Mouse (Mus musculus): Measurements from ENCODE around the gene Atf7ip. TPM values are rescaled to one million over a fixed set of nuclear protein-coding genes. Genes with fewer than 3 reads are reported as not detected.

Atf7ip gene
- polyA plus RNA-seq, 1 experiment from 2014 or later, result 33.5 TPM

DNA sequence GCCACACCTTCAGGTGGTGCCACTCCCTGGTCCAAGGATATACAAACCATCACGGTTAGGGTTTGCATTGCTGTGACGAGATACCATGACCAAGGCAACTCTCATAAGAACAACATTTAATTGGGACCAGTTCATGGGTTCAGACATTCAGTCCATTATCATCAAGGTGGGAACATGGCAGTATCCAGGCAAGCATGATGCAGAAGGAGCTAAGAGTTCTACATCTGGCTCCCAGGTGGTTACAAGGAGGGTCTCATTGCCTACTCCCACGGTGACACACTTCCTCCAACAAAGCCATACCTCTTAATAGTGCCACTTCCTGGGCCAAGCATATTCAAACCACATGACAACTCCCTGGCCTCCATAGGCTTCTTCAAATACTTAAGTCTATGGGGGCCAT lies 2.7 kb downstream of the Atf7ip start:
- no peak overlapping the region for H3K4me3 ChIP-seq (ENCODE audit: low read depth, low read length)
- H3K27me3 ChIP-seq (replicated peaks; ENCODE audit: control insufficient read depth, insufficient read depth, low read length), result no peaks in the 10 kb centered on the region
- 77% methylated on average over 3 of the region's 3 CpGs for WGBS
- H3K4me1 ChIP-seq (ENCODE audit: control insufficient read depth, insufficient read depth, low read length), result no peaks in the 10 kb centered on the region
- no peak for ATAC-seq (ENCODE audit: low read depth)
- no peaks in the 10 kb centered on the region for H3K36me3 ChIP-seq (ENCODE audit: control insufficient read depth, insufficient read depth, low read length)
- no peak overlapping the region for H3K4me2 ChIP-seq (ENCODE audit: low read depth, low read length)
- H3K27ac ChIP-seq (replicated peaks; ENCODE audit: low read depth, low read length), result no peak overlapping the region
- no peak overlapping the region for H3K9ac ChIP-seq (ENCODE audit: low read depth, low read length)
- DNase-seq (ENCODE audit: low spot score), result no peak
- 0 out of 2 replicates have a peak, but pooled peaks cover 4% of the 10 kb centered on the region for H3K9me3 ChIP-seq (ENCODE audit: control insufficient read depth, low read length)

DNA sequence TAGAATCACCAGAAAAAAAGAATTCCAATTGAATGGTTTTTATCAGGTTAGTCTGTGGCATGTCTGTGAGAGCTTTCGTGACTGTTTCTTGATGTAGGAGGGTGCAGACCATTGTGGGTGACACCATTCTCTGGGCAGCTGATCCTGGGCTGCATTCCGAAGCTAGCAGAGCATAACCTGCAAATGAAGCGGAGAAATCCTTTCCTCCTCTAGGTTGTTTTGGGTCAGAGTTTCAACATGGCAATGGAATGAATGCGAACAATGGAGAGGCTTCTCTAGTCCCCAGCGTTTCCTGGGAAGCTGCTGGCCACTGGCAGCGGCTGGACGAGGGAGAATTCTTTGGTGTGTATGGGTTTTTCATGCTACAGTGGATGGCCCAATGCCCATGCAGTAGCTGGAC lies 5.0 kb downstream of the Atf7ip start:
- ATAC-seq (ENCODE audit: low read depth), result no peak
- H3K27ac ChIP-seq (replicated peaks; ENCODE audit: low read depth, low read length), result no peak overlapping the region
- no peaks in the 10 kb centered on the region for H3K27me3 ChIP-seq (replicated peaks; ENCODE audit: control insufficient read depth, insufficient read depth, low read length)
- 56% methylated on average over 7 of the region's 7 CpGs for WGBS
- H3K9me3 ChIP-seq (ENCODE audit: control insufficient read depth, low read length), result peaks cover 13% of the 10 kb centered on the region
- H3K9ac ChIP-seq (ENCODE audit: low read depth, low read length), result no peak overlapping the region
- no peaks in the 10 kb centered on the region for H3K4me1 ChIP-seq (ENCODE audit: control insufficient read depth, insufficient read depth, low read length)
- H3K36me3 ChIP-seq (ENCODE audit: control insufficient read depth, insufficient read depth, low read length), result no peaks in the 10 kb centered on the region
- no peak overlapping the region for H3K4me2 ChIP-seq (ENCODE audit: low read depth, low read length)
- H3K4me3 ChIP-seq (ENCODE audit: low read depth, low read length), result no peak overlapping the region
- DNase-seq (ENCODE audit: low spot score), result no peak

DNA sequence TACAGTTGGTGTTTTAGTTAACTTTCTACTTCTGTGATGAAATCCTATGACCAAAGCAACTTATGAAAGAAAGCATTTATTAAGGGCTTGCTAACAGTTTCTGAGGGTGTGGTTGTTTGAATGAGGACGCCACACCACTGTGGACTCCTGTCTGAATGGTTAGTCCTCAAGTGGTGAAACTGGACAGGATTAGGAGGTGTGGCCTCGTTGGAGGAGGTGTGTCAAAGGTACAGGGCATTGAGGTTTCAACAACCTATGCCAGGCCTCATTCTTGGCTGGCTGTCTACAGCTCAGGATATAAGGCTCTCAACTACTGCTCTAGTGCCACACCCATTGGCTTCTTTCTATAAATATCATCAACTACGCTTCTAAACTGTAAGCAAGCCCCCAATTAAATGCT lies 6.4 kb downstream of the Atf7ip start:
- no peak overlapping the region for H3K4me2 ChIP-seq (ENCODE audit: low read depth, low read length)
- DNase-seq (ENCODE audit: low spot score), result no peak
- H3K4me3 ChIP-seq (ENCODE audit: low read depth, low read length), result no peak overlapping the region
- H3K4me1 ChIP-seq (ENCODE audit: control insufficient read depth, insufficient read depth, low read length), result no peaks in the 10 kb centered on the region
- ATAC-seq (ENCODE audit: low read depth), result no peak
- WGBS, result 72% methylated on average over 3 of the region's 3 CpGs
- H3K36me3 ChIP-seq (ENCODE audit: control insufficient read depth, insufficient read depth, low read length), result no peaks in the 10 kb centered on the region
- no peaks in the 10 kb centered on the region for H3K27me3 ChIP-seq (replicated peaks; ENCODE audit: control insufficient read depth, insufficient read depth, low read length)
- H3K9me3 ChIP-seq (ENCODE audit: control insufficient read depth, low read length), result peaks cover 13% of the 10 kb centered on the region
- no peak overlapping the region for H3K27ac ChIP-seq (replicated peaks; ENCODE audit: low read depth, low read length)
- no peak overlapping the region for H3K9ac ChIP-seq (ENCODE audit: low read depth, low read length)

DNA sequence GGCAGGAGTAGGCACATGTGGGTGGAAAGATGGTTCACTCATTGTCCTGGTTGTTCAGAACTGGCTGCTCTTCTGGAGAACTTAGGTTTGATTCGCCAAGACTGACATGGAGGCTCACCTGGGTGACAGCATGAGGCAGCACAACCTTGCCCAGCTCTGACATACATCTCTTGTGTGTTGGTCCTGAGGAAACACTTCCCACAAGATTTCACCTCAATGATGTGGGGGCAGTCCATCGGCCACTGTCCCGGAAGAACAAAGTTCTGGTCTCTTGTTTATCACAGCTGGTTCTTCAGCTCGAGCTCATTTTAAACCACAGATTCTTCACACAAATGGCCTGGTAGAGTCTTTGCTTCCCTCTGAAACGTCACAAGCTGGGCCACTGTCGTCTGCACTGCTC lies 10.7 kb downstream of the Atf7ip start:
- H3K27ac ChIP-seq (replicated peaks; ENCODE audit: low read depth, low read length), result no peak overlapping the region
- no peaks in the 10 kb centered on the region; the same call in 1 of the 2 replicates for H3K4me1 ChIP-seq (ENCODE audit: control insufficient read depth, insufficient read depth, low read length)
- H3K9ac ChIP-seq (ENCODE audit: low read depth, low read length), result no peak overlapping the region
- no peak overlapping the region for H3K4me3 ChIP-seq (ENCODE audit: low read depth, low read length)
- 0 out of 2 replicates have a peak, but pooled peaks cover 3% of the 10 kb centered on the region for H3K36me3 ChIP-seq (ENCODE audit: control insufficient read depth, insufficient read depth, low read length)
- 91% methylated on average over 6 of the region's 6 CpGs for WGBS
- ATAC-seq (ENCODE audit: low read depth) (no peak), DNase-seq (ENCODE audit: low spot score) (no peak)
- peaks cover 13% of the 10 kb centered on the region for H3K9me3 ChIP-seq (ENCODE audit: control insufficient read depth, low read length)
- no peak overlapping the region for H3K4me2 ChIP-seq (ENCODE audit: low read depth, low read length)
- H3K27me3 ChIP-seq (replicated peaks; ENCODE audit: control insufficient read depth, insufficient read depth, low read length), result no peaks in the 10 kb centered on the region

DNA sequence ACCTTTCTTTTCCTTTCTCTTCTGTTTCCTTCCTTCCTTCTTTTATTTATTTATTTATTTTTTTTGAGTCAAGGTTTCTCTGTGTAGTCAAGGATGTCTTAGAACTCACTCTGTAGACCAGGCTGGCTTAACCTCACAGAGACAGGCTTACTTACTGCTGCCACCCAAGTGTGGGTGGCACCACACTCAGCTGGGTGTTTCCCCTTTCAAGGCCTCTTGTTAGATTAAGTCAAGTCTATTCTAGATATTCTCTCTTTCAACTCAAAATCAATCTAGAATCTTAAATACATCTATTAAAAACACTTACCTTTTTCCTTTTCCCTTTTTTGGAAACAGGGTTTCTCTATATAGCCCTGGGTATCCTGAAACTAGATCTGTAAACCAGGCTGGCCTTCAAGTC lies 11.3 kb downstream of the Atf7ip start:
- Histone ChIP-seq H3K4me3 (ENCODE audit: low read depth, low read length) (no peak overlapping the region), H3K4me2 (ENCODE audit: low read depth, low read length) (no peak overlapping the region), H3K4me1 (ENCODE audit: control insufficient read depth, insufficient read depth, low read length) (no peaks in the 10 kb centered on the region; the same call in 1 of the 2 replicates), H3K27ac (replicated peaks; ENCODE audit: low read depth, low read length) (no peak overlapping the region), H3K27me3 (replicated peaks; ENCODE audit: control insufficient read depth, insufficient read depth, low read length) (no peaks in the 10 kb centered on the region), H3K9ac (ENCODE audit: low read depth, low read length) (no peak overlapping the region), H3K36me3 (ENCODE audit: control insufficient read depth, insufficient read depth, low read length) (0 out of 2 replicates have a peak, but pooled peaks cover 4% of the 10 kb centered on the region), H3K9me3 (ENCODE audit: control insufficient read depth, low read length) (peaks cover 13% of the 10 kb centered on the region)
- ATAC-seq (ENCODE audit: low read depth) (no peak), DNase-seq (ENCODE audit: low spot score) (no peak)

DNA sequence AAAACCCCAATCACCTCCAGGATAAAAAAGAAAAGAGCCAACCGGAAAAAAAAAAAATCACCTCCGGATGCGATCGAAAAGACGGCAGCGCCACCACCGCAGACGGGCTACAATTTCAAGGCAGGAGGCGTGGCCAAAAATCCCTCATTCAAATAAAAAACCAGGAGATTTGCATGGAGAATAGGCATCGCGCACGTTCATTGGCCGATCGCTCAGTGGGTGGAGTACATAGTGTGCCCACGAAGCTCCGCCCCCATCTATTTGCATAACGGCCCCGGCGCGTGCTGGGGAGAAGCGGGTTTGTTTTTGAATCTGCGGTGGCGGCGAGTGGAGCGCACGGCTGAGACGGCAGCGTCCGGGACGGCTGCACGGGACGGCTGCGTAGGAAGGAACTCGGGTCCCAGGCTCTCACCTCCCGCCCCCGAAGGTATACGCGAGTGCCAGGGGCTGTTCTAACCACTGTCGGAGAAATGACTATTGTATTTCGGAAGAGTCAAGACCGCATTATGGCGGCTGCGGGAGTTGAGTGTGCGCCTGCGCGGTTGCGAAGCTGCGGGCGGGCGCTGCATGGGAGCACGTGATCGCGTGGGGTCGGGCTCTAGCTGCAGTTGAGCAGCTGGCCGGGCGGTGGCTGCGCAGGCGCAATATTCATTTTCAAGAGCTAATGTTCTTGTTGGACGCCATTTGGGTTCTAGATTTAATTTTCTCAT lies 12.7 kb downstream of the Atf7ip start:
- Histone ChIP-seq H3K4me2 (ENCODE audit: low read depth, low read length) (peak overlapping the region; percentile 51), H3K9me3 (ENCODE audit: control insufficient read depth, low read length) (peaks cover 14% of the 10 kb centered on the region), H3K36me3 (ENCODE audit: control insufficient read depth, insufficient read depth, low read length) (peaks cover 18% of the 10 kb centered on the region), H3K9ac (ENCODE audit: low read depth, low read length) (peak overlapping the region; percentile 81), H3K4me1 (ENCODE audit: control insufficient read depth, insufficient read depth, low read length) (no peaks in the 10 kb centered on the region; the same call in 1 of the 2 replicates), H3K27me3 (replicated peaks; ENCODE audit: control insufficient read depth, insufficient read depth, low read length) (no peaks in the 10 kb centered on the region), H3K27ac (replicated peaks; ENCODE audit: low read depth, low read length) (peak overlapping the region; percentile 99), H3K4me3 (ENCODE audit: low read depth, low read length) (peak overlapping the region; percentile 64)
- ATAC-seq (ENCODE audit: low read depth), result peak; percentile 98
- DNase-seq (ENCODE audit: low spot score), result peak; percentile 100
- under 1% methylated on average over 59 of the region's 59 CpGs for WGBS

DNA sequence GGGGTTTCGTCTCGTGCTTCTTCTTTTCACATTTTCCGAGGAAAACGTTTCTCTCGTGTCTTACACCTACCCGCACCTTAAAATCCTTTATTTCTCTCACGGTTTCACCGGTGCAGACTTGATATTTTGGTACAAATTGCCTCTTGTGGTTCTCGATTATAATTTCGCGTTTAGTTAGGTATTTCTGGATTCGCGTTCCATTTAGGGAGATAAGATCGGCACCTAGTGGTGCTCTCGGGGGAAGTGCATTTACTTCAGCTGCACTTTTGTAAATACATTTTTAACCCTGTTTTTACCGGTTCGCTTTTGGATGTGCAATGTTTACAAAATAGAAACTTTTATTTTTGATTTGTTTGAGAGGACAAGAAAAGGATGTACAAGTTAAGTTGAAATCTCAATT lies 13.3 kb downstream of the Atf7ip start:
- Histone ChIP-seq H3K27ac (replicated peaks; ENCODE audit: low read depth, low read length) (peak overlapping the region; percentile 99), H3K4me2 (ENCODE audit: low read depth, low read length) (peak overlapping the region; percentile 51), H3K4me1 (ENCODE audit: control insufficient read depth, insufficient read depth, low read length) (no peaks in the 10 kb centered on the region; the same call in 1 of the 2 replicates), H3K4me3 (ENCODE audit: low read depth, low read length) (peak overlapping the region; percentile 64), H3K36me3 (ENCODE audit: control insufficient read depth, insufficient read depth, low read length) (peaks cover 23% of the 10 kb centered on the region), H3K27me3 (replicated peaks; ENCODE audit: control insufficient read depth, insufficient read depth, low read length) (no peaks in the 10 kb centered on the region), H3K9me3 (ENCODE audit: control insufficient read depth, low read length) (peaks cover 8% of the 10 kb centered on the region), H3K9ac (ENCODE audit: low read depth, low read length) (peak overlapping the region; percentile 81)
- ATAC-seq (ENCODE audit: low read depth), result no peak
- peak; percentile 77 for DNase-seq (ENCODE audit: low spot score)
- WGBS, result 2% methylated on average over 17 of the region's 17 CpGs

DNA sequence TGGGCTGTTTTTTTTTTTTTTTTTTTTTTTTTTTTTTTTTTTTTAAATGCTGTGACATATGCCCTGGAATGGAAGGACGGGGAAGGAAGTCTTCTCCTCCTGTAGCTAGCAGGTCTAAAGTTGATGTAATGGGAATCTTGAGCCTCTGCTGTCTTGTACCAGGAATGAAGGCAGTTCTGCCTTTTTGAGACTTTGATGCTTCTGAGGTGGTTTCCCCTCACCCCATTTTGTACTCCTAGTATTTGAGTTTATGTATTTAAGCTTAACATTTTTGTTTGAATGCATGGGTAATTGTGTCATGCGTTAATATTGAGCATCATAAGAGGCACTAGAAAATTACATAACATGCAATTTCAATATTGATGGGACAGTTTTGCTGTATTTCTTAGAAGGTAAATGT lies 14.4 kb downstream of the Atf7ip start:
- ATAC-seq (ENCODE audit: low read depth) (no peak), DNase-seq (ENCODE audit: low spot score) (no peak)
- Histone ChIP-seq H3K9ac (ENCODE audit: low read depth, low read length) (no peak overlapping the region), H3K9me3 (ENCODE audit: control insufficient read depth, low read length) (peaks cover 15% of the 10 kb centered on the region; the same call in 1 of the 2 replicates), H3K36me3 (ENCODE audit: control insufficient read depth, insufficient read depth, low read length) (peaks cover 34% of the 10 kb centered on the region), H3K27me3 (replicated peaks; ENCODE audit: control insufficient read depth, insufficient read depth, low read length) (no peaks in the 10 kb centered on the region), H3K4me1 (ENCODE audit: control insufficient read depth, insufficient read depth, low read length) (no peaks in the 10 kb centered on the region; the same call in 1 of the 2 replicates), H3K27ac (replicated peaks; ENCODE audit: low read depth, low read length) (no peak overlapping the region), H3K4me2 (ENCODE audit: low read depth, low read length) (peak overlapping the region; percentile 41; the same call in 1 of the 2 replicates), H3K4me3 (ENCODE audit: low read depth, low read length) (peak overlapping the region; percentile 19)
- 72% methylated on average over 2 of the region's 2 CpGs for WGBS

DNA sequence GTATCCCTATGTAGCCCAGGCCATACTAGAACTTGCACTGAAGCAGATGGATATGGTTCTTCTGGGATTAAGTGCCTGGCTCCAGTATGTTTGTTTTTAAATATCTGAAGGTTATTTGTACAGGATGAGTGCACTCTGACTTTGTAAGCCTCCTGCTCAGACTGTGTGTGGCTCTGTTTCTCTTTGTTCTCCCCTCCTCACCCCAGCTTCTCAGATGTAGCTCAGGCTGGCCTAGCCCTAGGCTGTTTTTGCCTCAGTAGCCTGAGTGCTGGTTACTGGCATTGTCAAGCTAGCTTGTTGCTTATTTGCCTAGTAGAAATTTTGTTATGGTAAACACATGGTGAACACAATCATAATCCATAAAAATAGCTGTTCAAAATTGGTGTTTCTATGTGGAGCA lies 15.7 kb downstream of the Atf7ip start:
- H3K4me3 ChIP-seq (ENCODE audit: low read depth, low read length), result no peak overlapping the region
- ATAC-seq (ENCODE audit: low read depth), result no peak
- H3K36me3 ChIP-seq (ENCODE audit: control insufficient read depth, insufficient read depth, low read length), result peaks cover 45% of the 10 kb centered on the region
- H3K9me3 ChIP-seq (ENCODE audit: control insufficient read depth, low read length), result peaks cover 26% of the 10 kb centered on the region
- no peaks in the 10 kb centered on the region; the same call in 1 of the 2 replicates for H3K4me1 ChIP-seq (ENCODE audit: control insufficient read depth, insufficient read depth, low read length)
- no peak overlapping the region for H3K9ac ChIP-seq (ENCODE audit: low read depth, low read length)
- H3K4me2 ChIP-seq (ENCODE audit: low read depth, low read length), result no peak overlapping the region
- no peak for DNase-seq (ENCODE audit: low spot score)
- H3K27ac ChIP-seq (replicated peaks; ENCODE audit: low read depth, low read length), result no peak overlapping the region
- no peaks in the 10 kb centered on the region for H3K27me3 ChIP-seq (replicated peaks; ENCODE audit: control insufficient read depth, insufficient read depth, low read length)

All from embryonic facial prominence, embryonic 14.5 days (tissue).